Comparison of ENCODE assay signal across 7 mouse cellular contexts in the genomic region with DNA sequence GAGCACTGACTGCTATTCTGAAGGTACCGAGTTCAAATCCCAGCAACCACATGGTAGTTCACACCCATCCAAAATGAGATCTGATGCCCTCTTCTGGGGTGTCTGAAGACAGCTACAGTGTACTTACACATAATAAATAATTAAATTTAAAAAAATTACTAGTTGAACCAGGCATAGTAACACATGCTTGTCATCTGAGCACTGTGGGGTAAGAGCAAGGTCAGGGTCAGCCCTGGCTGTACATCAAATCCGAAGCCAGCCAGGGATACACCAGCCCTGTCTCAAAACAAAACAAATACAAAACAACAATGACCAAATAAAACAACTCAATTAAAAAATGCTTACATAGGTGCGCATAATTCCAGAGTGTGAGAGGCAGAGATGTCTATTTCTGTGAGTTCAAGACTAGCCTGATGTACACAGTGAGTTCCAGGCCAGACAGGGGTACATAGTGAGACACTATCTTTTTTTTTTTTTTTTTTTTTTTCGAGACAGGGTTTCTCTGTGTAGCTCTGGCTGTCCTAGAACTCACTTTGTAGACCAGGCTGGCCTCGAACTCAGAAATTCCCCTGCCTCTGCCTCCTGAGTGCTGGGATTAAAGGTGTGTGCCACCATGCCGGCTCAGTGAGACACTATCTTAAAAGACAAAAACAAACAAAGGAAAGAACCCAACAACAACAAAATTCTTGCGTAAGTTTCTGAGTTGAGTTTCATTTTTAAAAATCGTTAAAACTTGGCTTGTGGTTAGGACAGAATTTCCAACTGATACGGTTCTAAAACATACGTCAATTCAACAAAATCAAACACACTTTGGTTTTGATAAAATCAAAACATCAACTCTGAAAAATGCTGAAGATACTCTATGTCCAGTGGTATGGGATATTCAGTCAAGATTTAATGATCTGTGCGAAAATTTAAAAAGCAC. TPM values are rescaled to one million over a fixed set of nuclear protein-coding genes. Genes with fewer than 3 reads are reported as not detected.
A peak's percentile ranks its signal among the peaks of the same experiment; 100 is the strongest.
DNase-seq lines count a peak whose midpoint lies in the region; ATAC-seq lines count a peak whose summit lies in the region.

No protein-coding gene starts in this region.

- H3K27me3 ChIP-seq in lung, embryonic 15.5 days = no peaks in the 10 kb centered on the region
- H3K27me3 ChIP-seq in embryonic facial prominence, embryonic 15.5 days = no peaks in the 10 kb centered on the region
- no peaks in the 10 kb centered on the region for H3K27me3 ChIP-seq in limb, embryonic 11.5 days (ENCODE audit: control insufficient read depth, insufficient read depth, low read length)
- H3K27me3 ChIP-seq in stomach, embryonic 14.5 days (ENCODE audit: control insufficient read depth, insufficient read depth, low read length) = no peaks in the 10 kb centered on the region

- no peak for DNase-seq in lung, postnatal 14 days
- DNase-seq in limb, embryonic 11.5 days (ENCODE audit: low spot score) = no peak
- no peak for DNase-seq in frontal cortex, postnatal 36 days (ENCODE audit: low spot score in 2 of 2)
- DNase-seq in kidney, adult 9 months = no peak

- H3K4me3 ChIP-seq in lung, embryonic 15.5 days = peak overlapping the region; percentile 65
- peak overlapping the region; percentile 95 for H3K4me3 ChIP-seq in embryonic facial prominence, embryonic 15.5 days (replicated peaks)
- H3K4me3 ChIP-seq in limb, embryonic 11.5 days (ENCODE audit: low read depth, low read length) = peak overlapping the region; percentile 92
- H3K4me3 ChIP-seq in stomach, embryonic 14.5 days (ENCODE audit: low read depth, low read length) = peak overlapping the region; percentile 95

- 79% methylated on average over 10 of the region's 11 CpGs for WGBS in lung, embryonic 15.5 days
- 82% methylated on average over 11 of the region's 11 CpGs for whole genome bisulfite sequencing in embryonic facial prominence, embryonic 15.5 days
- 91% methylated on average over 10 of the region's 11 CpGs for WGBS in limb, embryonic 11.5 days
- 80% methylated on average over 10 of the region's 11 CpGs for WGBS in stomach, embryonic 14.5 days

- peak overlapping the region; percentile 86 for H3K4me2 ChIP-seq in lung, embryonic 15.5 days
- peak overlapping the region; percentile 90 for H3K4me2 ChIP-seq in embryonic facial prominence, embryonic 15.5 days (replicated peaks)
- H3K4me2 ChIP-seq in limb, embryonic 11.5 days (ENCODE audit: low read depth, severe bottlenecking) = peak overlapping the region; percentile 93; the same call in 1 of the 2 replicates
- H3K4me2 ChIP-seq in stomach, embryonic 14.5 days (replicated peaks; ENCODE audit: low read depth, low read length) = peak overlapping the region; percentile 73

- no peaks in the 10 kb centered on the region for H3K9me3 ChIP-seq in lung, embryonic 15.5 days
- no peaks in the 10 kb centered on the region for H3K9me3 ChIP-seq in embryonic facial prominence, embryonic 15.5 days (replicated peaks)
- no peaks in the 10 kb centered on the region for H3K9me3 ChIP-seq in limb, embryonic 11.5 days (ENCODE audit: control insufficient read depth, low read length)
- no peaks in the 10 kb centered on the region for H3K9me3 ChIP-seq in stomach, embryonic 14.5 days (ENCODE audit: control insufficient read depth, low read depth, low read length)

- peak overlapping the region; percentile 77 for H3K9ac ChIP-seq in lung, embryonic 15.5 days
- H3K9ac ChIP-seq in embryonic facial prominence, embryonic 15.5 days = peak overlapping the region; percentile 88; the same call in 1 of the 2 replicates
- H3K9ac ChIP-seq in limb, embryonic 11.5 days (ENCODE audit: low read length) = peak overlapping the region; percentile 61; the same call in 1 of the 2 replicates
- no peak overlapping the region for H3K9ac ChIP-seq in stomach, embryonic 14.5 days (replicated peaks; ENCODE audit: low read depth, low read length)

- peaks cover 9% of the 10 kb centered on the region for H3K4me1 ChIP-seq in lung, embryonic 15.5 days
- H3K4me1 ChIP-seq in embryonic facial prominence, embryonic 15.5 days = peaks cover 15% of the 10 kb centered on the region
- peaks cover 7% of the 10 kb centered on the region for H3K4me1 ChIP-seq in limb, embryonic 11.5 days (ENCODE audit: control insufficient read depth, insufficient read depth, low read length)
- peaks cover 7% of the 10 kb centered on the region; the same call in 1 of the 2 replicates for H3K4me1 ChIP-seq in stomach, embryonic 14.5 days (ENCODE audit: control insufficient read depth, insufficient read depth, low read length)

- H3K36me3 ChIP-seq in lung, embryonic 15.5 days = peaks cover 7% of the 10 kb centered on the region; the same call in 1 of the 2 replicates
- H3K36me3 ChIP-seq in embryonic facial prominence, embryonic 15.5 days = peaks cover 5% of the 10 kb centered on the region; the same call in 1 of the 2 replicates
- no peaks in the 10 kb centered on the region for H3K36me3 ChIP-seq in limb, embryonic 11.5 days (ENCODE audit: control insufficient read depth, insufficient read depth, low read length)
- H3K36me3 ChIP-seq in stomach, embryonic 14.5 days (ENCODE audit: control insufficient read depth, insufficient read depth, low read length) = peaks cover 2% of the 10 kb centered on the region; the same call in 1 of the 2 replicates

- no peak for ATAC-seq in lung, embryonic 15.5 days (ENCODE audit: borderline replicate concordance, extremely low read depth, low FRiP score, low TSS enrichment)
- no peak for ATAC-seq in embryonic facial prominence, embryonic 15.5 days (ENCODE audit: insufficient number of reproducible peaks, low FRiP score, low TSS enrichment, low read depth)
- no peak for ATAC-seq in limb, embryonic 11.5 days (ENCODE audit: insufficient number of reproducible peaks, low FRiP score, low TSS enrichment, low read depth)
- ATAC-seq in stomach, embryonic 14.5 days (ENCODE audit: insufficient number of reproducible peaks, insufficient read depth, low FRiP score, low read depth) = no peak

- peak overlapping the region; percentile 96 for H3K27ac ChIP-seq in lung, embryonic 15.5 days
- peak overlapping the region; percentile 99 for H3K27ac ChIP-seq in embryonic facial prominence, embryonic 15.5 days (replicated peaks)
- H3K27ac ChIP-seq in limb, embryonic 11.5 days (replicated peaks; ENCODE audit: low read depth, low read length) = peak overlapping the region; percentile 99; the same call in 1 of the 2 replicates
- H3K27ac ChIP-seq in stomach, embryonic 14.5 days (ENCODE audit: low read length) = peak overlapping the region; percentile 99; the same call in 1 of the 2 replicates

RNA-seq across cellular contexts. Expression of a gene that starts 1.1 kb away (rescaled TPM):
- polyA plus RNA-seq in lung, embryonic 15.5 days (2015; fragmentation: Nextera tagmentation; extraction: Ambion mirVana) = 6.4 and 6.5 TPM in 2 replicates
- polyA plus RNA-seq in embryonic facial prominence, embryonic 15.5 days (2015; fragmentation: Nextera tagmentation; extraction: Ambion mirVana) = 7.7 and 9.3 TPM in 2 replicates
- 16.1 and 16.4 TPM in 2 replicates for polyA plus RNA-seq in limb, embryonic 11.5 days (2014; fragmentation: Nextera tagmentation; extraction: Ambion mirVana)
- 10.4 TPM in 2 replicates for polyA plus RNA-seq in stomach, embryonic 14.5 days (2014; fragmentation: Nextera tagmentation; extraction: Ambion mirVana)

RNA-seq across cellular contexts. Expression of a gene that starts 24.5 kb away (rescaled TPM):
- polyA plus RNA-seq in lung, embryonic 15.5 days (2015; fragmentation: Nextera tagmentation; extraction: Ambion mirVana) = 50.2 and 53.6 TPM in 2 replicates
- 62.1 and 65.6 TPM in 2 replicates for polyA plus RNA-seq in embryonic facial prominence, embryonic 15.5 days (2015; fragmentation: Nextera tagmentation; extraction: Ambion mirVana)
- 69.4 and 79.9 TPM in 2 replicates for polyA plus RNA-seq in limb, embryonic 11.5 days (2014; fragmentation: Nextera tagmentation; extraction: Ambion mirVana)
- 57.0 and 57.3 TPM in 2 replicates for polyA plus RNA-seq in stomach, embryonic 14.5 days (2014; fragmentation: Nextera tagmentation; extraction: Ambion mirVana)

RNA-seq across cellular contexts. Expression of a gene that starts 38.0 kb away (rescaled TPM):
- 76.3 and 77.6 TPM in 2 replicates for polyA plus RNA-seq in lung, embryonic 15.5 days (2015; fragmentation: Nextera tagmentation; extraction: Ambion mirVana)
- polyA plus RNA-seq in embryonic facial prominence, embryonic 15.5 days (2015; fragmentation: Nextera tagmentation; extraction: Ambion mirVana) = 83.0 and 88.5 TPM in 2 replicates
- 99.1 and 105 TPM in 2 replicates for polyA plus RNA-seq in limb, embryonic 11.5 days (2014; fragmentation: Nextera tagmentation; extraction: Ambion mirVana)
- 78.4 and 83.8 TPM in 2 replicates for polyA plus RNA-seq in stomach, embryonic 14.5 days (2014; fragmentation: Nextera tagmentation; extraction: Ambion mirVana)

RNA-seq across cellular contexts. Expression of a gene that starts 45.0 kb away (rescaled TPM):
- not detected in 2 replicates for polyA plus RNA-seq in lung, embryonic 15.5 days (2015; fragmentation: Nextera tagmentation; extraction: Ambion mirVana)
- not detected in 2 replicates for polyA plus RNA-seq in embryonic facial prominence, embryonic 15.5 days (2015; fragmentation: Nextera tagmentation; extraction: Ambion mirVana)
- not detected in 2 replicates for polyA plus RNA-seq in limb, embryonic 11.5 days (2014; fragmentation: Nextera tagmentation; extraction: Ambion mirVana)
- not detected in 2 replicates for polyA plus RNA-seq in stomach, embryonic 14.5 days (2014; fragmentation: Nextera tagmentation; extraction: Ambion mirVana)

RNA-seq across cellular contexts. Expression of a gene that starts 53.0 kb away (rescaled TPM):
- 41.7 and 47.8 TPM in 2 replicates for polyA plus RNA-seq in lung, embryonic 15.5 days (2015; fragmentation: Nextera tagmentation; extraction: Ambion mirVana)
- polyA plus RNA-seq in embryonic facial prominence, embryonic 15.5 days (2015; fragmentation: Nextera tagmentation; extraction: Ambion mirVana) = 38.5 and 39.0 TPM in 2 replicates
- 11.3 and 12.2 TPM in 2 replicates for polyA plus RNA-seq in limb, embryonic 11.5 days (2014; fragmentation: Nextera tagmentation; extraction: Ambion mirVana)
- 25.0 and 26.3 TPM in 2 replicates for polyA plus RNA-seq in stomach, embryonic 14.5 days (2014; fragmentation: Nextera tagmentation; extraction: Ambion mirVana)
